Mouse (Mus musculus): ENCODE results near the gene Cwf19l1. TPM values are rescaled to one million over a fixed set of nuclear protein-coding genes. Genes with fewer than 3 reads are reported as not detected.
"Not testable (repeated sequence)": the region's sequence is repeated elsewhere in the genome, so short reads cannot be mapped to it uniquely, and the experiment has no call there.

Cwf19l1 gene
- 10 to 100 TPM in 1 of 4 experiments, 1 to 10 TPM in 3; 7.3 to 10.3 (median 9.0) TPM for total RNA-seq (2022)

DNA sequence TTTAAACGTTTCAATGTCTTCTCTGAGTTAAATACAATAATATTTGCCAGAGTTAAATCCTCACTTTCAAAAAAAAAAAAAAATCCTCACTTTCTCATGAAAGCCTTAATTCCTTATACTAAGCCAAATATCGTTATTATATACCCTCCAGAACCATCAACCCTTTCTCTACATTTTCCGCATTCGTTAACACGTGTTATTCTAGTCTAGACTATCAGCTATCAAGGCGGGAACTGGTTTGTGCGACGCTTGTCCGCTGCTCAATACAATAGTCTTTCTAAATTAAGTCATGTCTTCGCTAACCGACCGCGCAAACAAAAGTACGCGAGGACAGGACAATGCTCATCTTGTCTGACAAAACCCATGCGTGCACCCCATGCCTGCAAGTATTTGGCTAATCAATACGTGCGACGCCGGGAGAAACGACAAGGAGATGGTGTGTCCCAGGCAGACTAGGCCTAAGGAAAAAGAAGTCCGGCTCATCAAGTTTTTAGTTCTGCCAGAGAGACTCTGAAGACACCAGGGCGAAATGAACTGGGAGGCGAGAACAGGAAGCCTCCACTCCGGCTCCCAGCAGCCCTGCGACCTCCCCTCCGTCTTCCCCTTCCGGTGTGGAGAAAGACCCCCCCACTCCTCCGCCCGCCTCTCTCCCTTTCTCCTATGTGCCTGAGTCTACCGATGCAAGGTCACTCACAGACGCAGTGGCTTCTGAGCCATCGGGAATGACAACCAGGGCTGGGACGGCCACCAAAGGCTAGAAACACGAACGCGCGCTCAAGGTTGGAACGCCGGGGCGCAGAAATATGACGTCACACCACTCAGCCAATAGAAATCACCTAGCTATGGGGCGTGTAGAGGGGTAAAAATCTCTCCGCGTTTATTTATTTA, at the start of gene Cwf19l1:
Gene Cwf19l1 (minus strand): TSS at position 805 of the 888 bp plus-strand sequence.
- DNase-seq (ENCODE audit: low spot score), result peak; percentile 84

DNA sequence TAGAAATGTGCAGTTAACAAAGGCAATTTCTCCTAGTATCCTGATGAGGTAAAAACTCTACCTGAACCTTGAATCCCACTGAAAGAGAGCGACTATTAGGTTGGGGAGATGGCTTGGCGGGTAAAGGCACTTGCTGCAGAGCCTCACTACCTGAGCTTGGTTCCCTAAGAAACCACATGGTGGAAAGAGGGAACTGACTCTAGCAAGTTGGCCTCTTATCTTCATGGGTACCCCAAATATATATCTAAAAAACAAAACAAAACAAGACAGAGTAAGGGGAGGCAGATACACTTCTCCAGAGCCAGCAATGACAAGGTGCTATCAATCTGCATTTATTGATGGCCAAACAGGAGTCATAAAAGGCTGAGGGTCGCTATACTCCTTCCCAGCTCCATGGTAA, 48.3 kb upstream of the Cwf19l1 start:
- no peak for DNase-seq (ENCODE audit: low spot score)

DNA sequence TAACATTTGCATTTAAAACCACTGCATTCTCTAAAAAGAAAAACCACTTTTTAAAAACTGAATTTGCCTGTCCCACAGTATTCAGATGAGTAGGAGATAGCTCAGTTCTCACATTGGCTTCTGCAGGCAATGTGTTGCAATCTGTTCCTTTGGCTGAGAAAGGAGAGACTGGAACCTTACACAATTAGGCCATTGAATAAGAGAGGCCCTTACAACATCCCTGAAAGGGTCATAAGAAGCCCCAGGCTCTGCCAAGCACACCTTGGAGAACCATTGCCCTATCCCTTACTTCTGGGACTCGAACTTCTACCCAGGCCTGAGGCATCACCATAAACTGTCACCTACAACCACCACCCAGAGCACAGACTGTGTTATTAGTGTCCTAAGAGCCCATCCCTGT, 44.8 kb upstream of the Cwf19l1 start:
- no peak for DNase-seq (ENCODE audit: low spot score)

DNA sequence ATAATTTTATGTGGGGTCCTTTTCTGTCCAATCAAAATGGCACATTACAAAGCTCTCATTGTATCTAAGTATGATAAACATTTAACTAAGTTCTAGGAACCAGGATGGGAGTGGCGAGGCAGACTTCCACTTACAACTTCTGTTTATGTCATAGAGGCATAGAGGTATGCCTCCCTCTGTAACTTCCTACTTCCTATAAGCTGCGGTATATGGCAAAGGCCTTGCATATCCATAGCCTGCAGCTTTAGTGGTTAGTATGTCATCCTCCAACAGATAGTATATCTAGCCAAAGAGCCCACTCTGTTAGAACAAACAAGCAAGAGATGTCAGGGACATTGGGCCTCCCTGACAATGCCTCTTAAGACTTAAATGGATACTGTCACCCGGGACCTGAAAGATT, 41.1 kb upstream of the Cwf19l1 start:
- DNase-seq (ENCODE audit: low spot score), result no peak

DNA sequence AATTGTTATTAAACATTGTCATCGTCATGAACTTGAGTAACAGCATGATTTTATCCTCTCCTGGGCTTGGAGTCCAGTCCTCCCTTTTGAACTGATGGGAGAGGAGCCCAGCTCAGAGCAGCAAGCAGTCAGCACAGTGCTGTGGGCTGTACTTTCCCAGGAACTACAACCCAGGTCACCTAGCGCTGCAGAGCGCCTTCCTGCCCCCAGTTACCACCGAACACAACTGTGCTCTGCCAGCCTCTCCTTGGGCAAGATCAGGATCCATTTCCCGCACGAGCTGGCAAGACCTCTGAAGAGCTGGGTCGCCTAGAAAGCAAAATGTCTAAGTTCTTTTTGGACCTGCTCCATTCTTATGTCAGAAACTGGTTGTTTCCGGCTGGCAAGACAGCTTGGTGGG, 39.2 kb upstream of the Cwf19l1 start:
- no peak for DNase-seq (ENCODE audit: low spot score)

DNA sequence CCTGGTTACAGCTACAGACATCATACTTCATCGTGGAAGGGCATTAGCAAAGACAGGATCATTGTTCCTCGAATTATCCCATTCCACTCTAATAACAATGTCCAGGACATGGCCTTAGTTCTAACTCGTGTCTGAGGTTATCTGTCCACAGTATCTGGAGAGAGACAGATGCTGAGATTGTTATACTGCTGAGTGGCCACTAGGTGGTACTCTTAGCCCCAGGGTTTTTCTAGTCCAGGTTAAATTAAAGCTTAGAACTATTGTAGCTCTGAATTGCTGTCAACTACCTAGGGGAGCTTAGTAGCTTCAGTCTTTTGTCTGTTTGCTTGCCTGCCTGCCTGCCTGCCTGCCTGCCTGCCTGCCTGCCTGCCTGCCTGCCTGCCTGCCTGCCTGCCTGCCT, 25.8 kb upstream of the Cwf19l1 start:
- DNase-seq (ENCODE audit: low spot score), result no peak

DNA sequence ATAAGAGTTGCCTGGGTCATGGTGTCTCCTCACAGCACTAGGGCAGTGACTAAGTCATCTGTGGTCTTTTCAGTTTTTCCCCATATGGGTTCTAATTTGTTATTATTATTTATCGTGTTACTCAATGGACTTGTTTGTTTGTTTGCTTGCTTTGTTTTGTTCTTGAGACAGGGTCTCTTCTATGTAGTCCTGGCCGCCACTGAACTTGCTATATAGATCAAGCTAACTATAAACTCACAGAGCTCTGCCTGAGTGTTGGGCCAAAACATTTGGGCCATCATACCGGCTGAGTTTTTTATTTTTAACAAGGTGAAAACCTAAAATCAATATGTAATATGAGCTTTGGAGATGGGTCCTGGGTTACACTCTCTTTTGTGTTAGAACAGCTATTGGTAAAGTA, 23.7 kb upstream of the Cwf19l1 start:
- DNase-seq (ENCODE audit: low spot score), result no peak

DNA sequence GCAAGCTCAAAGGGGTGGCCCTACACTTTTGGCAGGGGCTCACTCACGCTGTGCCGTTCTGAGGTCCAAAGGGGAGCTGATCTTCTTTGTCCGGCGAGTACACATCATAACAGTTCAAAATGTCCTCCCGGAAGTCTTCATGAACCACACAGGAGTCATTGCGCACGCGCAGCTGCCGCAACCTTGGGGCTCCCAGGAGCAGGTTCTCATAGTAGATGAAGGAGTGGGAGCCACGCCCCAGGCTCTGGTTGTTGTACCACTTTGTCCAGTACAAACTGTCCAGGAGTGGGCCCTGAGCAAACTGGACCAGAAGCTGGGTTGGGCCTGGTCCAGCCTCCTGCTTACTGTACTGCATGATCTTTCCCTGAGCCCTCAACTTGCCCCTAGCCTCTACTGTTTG, 21.3 kb upstream of the Cwf19l1 start:
- no peak for DNase-seq (ENCODE audit: low spot score)

DNA sequence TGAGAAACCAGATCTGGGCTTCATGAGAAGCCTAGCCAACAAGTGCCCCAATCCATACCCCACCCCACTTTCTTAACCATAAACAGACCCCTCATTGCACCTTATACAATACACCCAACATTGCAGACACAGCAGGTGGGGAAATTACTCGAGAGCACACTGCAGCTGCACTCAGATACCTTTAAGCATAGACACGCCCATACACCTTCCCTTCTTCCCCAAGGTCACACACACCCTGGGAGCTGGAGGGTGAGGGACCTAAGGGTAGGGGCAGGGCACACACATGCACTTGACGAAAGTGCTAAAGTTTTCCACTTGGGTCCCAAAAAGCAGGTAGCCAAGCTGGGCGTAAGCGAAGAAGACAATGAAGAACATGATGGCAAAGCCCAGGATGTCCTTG, 18.1 kb upstream of the Cwf19l1 start:
- DNase-seq (ENCODE audit: low spot score), result no peak

DNA sequence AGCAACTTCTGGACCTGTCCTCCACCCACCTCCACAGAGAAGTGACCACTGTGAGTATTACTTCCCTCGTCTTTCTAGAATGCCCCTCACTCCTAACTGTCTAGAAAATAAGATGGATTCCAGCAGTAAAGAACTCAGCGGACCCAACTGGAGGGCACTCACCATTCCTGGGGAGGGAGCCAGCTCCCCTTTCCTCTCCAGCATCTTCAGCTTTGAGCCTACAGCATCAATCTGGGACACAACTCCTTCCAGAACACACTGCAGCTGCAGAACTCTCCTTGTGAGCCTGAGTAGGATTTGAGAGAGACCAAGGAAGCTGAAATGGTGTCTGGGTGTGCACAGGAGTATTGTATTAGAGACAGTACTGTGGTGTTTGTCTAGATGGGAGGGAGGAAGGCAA, 13.3 kb upstream of the Cwf19l1 start:
- DNase-seq (ENCODE audit: low spot score), result no peak

DNA sequence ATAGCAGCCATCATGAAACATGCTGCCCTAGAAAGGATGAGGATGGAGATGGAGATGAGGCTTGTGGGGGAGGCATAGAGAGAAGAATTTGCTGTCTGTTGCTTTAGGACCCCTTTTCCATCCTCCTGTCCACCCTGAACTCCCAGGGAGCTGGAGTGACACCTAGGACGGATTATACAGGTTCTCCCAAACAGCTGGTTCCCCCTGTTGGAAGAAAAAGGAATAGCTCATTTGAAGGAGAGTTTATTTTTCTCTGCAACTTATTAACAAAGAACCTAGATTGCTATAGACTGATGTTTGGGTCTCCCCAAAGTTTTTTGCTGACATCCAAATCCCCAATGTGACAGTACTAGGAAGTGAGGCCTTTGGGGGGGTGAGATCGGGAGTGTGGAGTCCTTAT, 12.7 kb upstream of the Cwf19l1 start:
- no peak for DNase-seq (ENCODE audit: low spot score)

DNA sequence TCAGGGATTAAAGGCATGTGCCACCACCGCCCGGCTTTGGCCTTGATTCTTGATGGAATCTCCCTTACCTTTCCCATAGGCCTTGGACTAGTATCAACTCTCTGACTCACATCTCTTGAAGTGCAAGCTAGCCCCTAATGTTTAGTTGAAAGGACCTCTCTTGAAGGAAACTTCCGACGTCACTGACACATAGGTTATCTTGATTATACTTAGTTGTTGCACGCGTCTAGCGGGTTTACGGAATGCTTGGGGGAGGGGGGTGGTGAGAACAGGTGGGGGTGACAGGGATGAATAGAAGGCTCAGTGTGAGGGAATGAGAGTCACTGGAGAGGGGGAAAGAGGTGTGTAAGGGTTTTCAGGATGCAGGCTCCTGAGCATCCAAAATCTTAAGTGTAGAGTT, 11.3 kb upstream of the Cwf19l1 start:
- DNase-seq (ENCODE audit: low spot score), result no peak

DNA sequence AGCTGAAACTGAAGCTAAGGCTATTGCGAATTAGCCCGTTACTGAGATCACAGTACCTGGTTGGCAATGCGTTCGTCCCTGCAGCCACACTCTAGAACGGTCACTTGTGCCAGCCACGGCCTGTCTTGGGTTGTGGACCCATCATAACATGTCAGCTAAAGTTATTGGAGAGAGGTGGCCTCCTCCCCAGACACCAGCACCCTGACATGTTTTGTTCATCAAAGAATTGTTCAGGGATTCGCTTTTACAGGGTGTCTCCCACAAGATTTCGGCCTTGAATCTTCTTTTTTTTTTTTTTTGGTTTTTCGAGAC, 10.8 kb upstream of the Cwf19l1 start:
- no peak for DNase-seq (ENCODE audit: low spot score)

DNA sequence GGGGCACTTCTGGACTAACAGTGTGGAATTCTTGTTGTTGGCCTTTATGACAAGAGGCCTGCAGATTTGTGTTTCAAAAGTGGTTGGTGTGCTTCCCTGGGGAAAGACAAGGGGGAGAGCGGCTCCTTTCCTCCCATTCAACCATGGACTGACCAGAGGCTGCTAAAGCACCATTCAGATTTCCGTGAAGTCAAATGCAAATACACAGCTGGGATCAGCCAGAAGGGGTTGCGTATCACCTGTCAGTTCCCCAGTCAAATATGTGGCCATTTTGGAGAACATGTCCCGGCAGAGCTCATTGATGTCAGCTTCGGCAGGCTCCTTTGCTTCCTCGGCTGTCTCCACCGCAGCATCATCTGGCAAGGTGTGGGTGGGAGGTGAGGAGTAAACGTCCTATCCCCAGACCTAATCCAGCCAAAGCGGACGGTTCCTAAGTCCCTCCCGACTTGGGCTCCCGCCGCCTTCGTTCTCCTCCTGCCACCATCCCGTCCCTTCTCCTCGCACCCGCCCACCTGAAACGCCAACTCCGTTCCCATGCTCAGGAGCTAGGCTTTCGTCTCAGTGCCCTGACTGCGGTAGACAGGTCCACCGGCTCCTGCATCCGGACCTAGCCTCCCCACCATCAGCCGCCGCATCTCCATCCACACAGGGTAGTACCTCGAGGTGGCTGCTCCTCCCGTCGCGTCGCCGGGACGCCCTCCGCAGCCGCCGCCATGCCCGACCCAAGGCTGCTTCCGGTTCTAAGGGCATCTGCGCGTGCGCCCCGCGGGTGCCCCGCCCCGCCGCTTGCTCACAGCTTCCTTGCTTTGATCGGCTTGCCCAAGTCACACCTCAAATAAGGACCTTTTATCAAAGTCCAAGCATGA, 10.3 kb upstream of the Cwf19l1 start, which contains the start of gene Bloc1s2:
Gene Bloc1s2 (minus strand): TSS at position 745 of the 866 bp plus-strand sequence.
- peak; percentile 87 for DNase-seq (ENCODE audit: low spot score)

DNA sequence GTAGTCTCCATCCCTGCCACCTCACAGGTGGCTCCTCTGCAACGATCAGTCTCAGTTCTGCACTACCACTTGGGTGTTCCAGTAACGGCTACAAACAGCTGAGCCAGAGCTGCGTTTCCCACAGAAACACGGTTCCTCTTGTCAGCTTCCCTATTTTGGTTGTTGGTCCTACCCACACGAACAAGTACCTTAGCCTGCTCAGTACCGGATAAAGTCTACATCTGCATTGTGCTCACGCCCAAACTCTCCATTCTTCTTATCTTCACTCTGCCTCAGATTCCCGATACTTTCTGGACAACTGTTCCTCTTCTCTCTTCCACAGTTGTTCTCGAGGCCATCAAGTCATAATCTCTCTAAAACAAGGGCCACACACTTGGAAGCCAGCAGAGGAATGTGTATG, 8.7 kb upstream of the Cwf19l1 start:
- DNase-seq (ENCODE audit: low spot score), result no peak

DNA sequence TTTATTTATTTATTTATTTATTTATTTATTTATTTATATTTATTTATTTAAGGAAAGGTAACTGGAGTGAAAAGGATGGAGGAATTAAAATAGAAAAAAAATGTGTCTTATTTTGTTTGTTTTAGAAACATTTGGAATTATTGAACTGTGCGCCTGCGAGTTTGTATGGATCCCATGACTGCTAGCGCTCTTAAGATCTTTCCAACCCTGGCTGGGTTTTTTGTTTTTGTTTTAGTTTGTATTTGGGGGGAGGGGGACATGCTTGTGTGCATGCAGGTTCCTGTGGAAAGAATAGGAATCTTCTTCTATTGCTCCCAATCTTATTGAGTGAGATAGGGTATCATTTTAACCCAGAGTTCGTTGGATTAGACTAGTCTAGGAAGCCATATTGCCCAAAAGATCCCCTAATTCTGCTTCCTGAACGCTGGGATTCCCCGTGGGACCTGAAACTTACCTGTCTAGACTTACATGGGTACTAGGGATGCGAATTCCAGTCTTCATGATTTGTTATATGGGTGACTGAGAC, 347 bp upstream of the Cwf19l1 start:
- no peak for DNase-seq (ENCODE audit: low spot score)

DNA sequence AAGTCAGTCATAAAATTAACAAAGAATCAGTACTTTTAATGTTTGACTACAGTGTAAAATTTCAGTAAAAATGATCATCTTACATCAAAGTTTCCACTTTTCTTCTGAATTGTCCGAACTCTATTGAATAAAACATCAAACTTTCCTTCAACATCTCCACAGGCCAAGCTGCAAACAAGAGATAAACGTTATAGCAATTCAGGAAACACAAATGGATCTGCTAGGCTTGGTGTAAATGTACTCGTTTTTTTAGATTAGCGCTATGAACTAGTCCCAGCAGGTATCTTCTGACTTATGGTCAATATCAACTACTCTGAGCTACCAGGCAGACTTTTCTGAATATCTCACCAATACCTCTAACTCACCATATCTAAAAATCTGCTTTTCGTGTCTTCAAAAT, 2.8 kb downstream of the Cwf19l1 start:
- DNase-seq (ENCODE audit: low spot score), result no peak

DNA sequence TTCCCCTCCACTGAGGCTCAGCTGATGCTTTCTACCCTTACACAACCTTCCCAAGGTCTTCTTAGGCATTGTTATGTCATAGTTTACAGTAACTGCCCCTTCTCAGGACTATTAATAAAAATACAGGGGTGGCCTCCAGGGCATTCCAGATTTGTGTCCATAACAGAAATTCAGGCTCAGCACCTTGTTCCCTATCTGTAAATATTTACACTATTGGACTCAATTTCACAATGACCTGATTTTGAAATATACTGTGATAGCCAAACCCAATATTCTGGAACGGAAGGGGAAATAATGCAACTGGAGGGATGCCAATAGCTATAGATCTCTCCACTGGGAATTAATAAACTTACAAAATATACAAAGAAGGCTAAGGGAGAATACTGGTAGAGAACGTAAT, 7.1 kb downstream of the Cwf19l1 start:
- no peak for DNase-seq (ENCODE audit: low spot score)

DNA sequence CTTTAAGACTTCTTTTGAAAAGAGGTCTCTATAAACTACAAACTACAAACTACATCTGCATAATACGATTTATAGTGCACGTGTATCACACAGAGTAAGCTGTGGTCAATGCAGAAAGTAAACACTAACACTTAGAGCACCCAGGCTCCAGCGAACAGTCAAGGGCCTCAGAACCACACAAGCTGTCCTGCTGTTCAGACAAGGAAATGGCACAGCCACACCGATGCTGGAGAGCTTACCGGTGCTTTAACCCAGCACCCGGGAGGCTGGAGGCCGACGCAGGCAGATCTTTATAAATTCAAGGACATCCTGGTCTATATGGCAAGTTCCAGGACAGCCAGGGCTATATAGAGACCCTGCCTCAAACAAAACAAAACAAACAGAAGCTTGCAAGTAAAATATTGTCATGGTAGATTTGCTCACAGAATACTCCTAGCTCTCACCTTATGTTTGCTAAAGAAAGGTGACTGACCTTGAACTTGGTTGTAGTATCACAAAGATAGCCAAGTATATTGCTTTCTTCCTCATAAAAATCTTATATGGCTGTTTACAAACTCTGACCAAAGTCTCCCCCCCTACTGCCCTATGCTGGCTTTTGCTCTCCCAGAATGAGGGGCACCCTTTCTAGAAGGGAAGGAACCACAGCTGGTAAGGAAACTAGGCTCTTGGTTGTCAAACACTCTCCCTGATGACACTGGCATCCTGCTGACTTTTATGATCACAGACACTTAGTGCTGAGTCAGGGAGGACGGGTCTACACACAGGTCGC, 7.8 kb downstream of the Cwf19l1 start:
- no peak for DNase-seq (ENCODE audit: low spot score)

DNA sequence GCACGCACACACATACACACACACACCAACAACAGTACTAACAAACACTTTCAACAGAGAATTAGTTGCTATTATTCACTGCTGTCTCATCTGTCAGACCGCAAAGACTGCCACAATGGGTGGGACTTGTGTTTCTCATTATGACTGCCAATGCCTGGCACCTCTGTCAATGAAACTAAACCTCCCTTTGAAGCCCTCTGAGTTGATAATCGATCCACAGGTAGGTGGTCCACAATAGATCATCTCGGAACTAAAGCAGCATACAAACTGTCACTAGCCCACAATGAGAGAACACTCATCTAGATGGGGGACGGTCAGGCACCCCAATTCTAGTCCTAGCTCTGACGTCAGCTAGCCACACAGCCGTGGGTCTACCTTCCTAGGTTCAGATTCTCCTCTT, 14.5 kb downstream of the Cwf19l1 start:
- no peak for DNase-seq (ENCODE audit: low spot score)

DNA sequence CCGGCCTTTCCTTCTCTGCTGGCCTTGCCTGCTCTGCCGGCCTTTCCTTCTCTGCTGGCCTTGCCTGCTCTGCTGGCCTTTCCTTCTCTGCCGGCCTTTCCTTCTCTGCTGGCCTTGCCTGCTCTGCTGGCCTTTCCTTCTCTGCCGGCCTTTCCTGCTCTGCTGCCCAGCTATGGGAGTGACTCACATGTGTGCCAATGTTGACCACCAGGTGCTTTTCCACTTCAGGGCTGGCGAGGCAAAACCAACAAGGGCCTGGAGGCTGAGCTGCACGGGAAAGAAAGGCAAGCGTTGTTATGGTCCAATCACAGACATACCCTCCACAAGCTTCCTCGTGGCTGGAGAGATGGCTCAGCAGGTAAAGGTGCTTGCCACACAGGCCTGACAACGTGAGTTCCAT, 15.0 kb downstream of the Cwf19l1 start:
- DNase-seq (ENCODE audit: low spot score), result not testable (repeated sequence)

DNA sequence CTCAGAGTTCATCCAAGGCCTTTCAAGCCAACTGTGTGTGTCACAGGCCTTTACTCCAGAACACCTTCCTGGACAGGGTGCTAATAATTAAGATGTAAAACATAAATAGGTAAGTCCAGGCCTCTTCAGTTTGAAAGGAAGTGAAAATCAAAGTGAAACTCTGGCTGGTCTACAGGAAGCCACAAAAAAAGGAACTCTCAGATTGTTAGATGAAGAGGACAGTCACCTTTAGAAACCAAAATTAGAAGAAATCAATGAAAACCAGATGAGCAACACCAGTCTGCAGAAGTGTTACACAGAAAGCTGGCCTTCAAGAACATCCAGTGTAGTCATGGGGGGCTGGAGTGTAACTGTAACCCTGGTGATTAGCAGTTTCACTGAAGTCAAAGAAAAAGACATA, 17.9 kb downstream of the Cwf19l1 start:
- no peak for DNase-seq (ENCODE audit: low spot score)
